Mouse (Mus musculus) heart, postnatal 25 days (tissue): ENCODE data around the gene Lgi1. TPM values are rescaled to one million over a fixed set of nuclear protein-coding genes. Genes with fewer than 3 reads are reported as not detected.

ENCODE experiments used
- DNase-seq: peaks from one replicate; pipeline ENCODE4 v3.0.0; 2022; ENCODE audit warnings: low spot score
- intact Hi-C: fragments of 180-260 bp; cut with DNase I; formaldehyde crosslinking; loops from one replicate; pipeline ENCODE4 v1.15.1; 2025
- total RNA-seq, 2 experiments: library from RNA; stranded (reverse); gene quantifications; 2 replicates each; pipeline ENCODE4 v1.2.3; 2021

Lgi1 gene
- total RNA-seq, 2 experiments from 2014 or later: 2.9 to 5.0 TPM

- intact Hi-C loops: no loop called here
- peak; percentile 5 for DNase-seq
These were observed 4.0 kb upstream of the Lgi1 start for GRCm38 (mm10) chr19:38260346-38260745.

- peak; percentile 10 for DNase-seq
These were observed 3.0 kb upstream of the Lgi1 start for GRCm38 (mm10) chr19:38261351-38261750.

GRCm38 (mm10) chr19:38263829-38264504 is 369 bp upstream of the Lgi1 start:
- peak; percentile 8 for DNase-seq
- intact Hi-C loops: no loop called here

More at GRCm38 (mm10) chr19:38261351-38261750, 3.0 kb upstream of the Lgi1 start:
- intact Hi-C loops: no loop called here

- intact Hi-C loops: no loop called here
- DNase-seq: no peak
These were observed 1.4 kb downstream of the Lgi1 start for GRCm38 (mm10) chr19:38265767-38266166.

GRCm38 (mm10) chr19:38267469-38267868 is 3.1 kb downstream of the Lgi1 start:
- intact Hi-C loops: no loop called here

GRCm38 (mm10) chr19:38271071-38271470 is 6.7 kb downstream of the Lgi1 start:
- DNase-seq: no peak
- intact Hi-C loops: no loop called here

More at GRCm38 (mm10) chr19:38267469-38267868, 3.1 kb downstream of the Lgi1 start:
- DNase-seq: no peak

GRCm38 (mm10) chr19:38273820-38274219 is 9.5 kb downstream of the Lgi1 start:
- no peak for DNase-seq
- intact Hi-C loops: no loop called here

- intact Hi-C loops: no loop called here
- DNase-seq: no peak
These were observed 10.5 kb downstream of the Lgi1 start for GRCm38 (mm10) chr19:38274747-38275421.

GRCm38 (mm10) chr19:38276226-38276625 is 11.9 kb downstream of the Lgi1 start:
- intact Hi-C loops: no loop called here
- DNase-seq: no peak

- intact Hi-C loops: no loop called here
These were observed 15.9 kb downstream of the Lgi1 start for GRCm38 (mm10) chr19:38280242-38280641.

GRCm38 (mm10) chr19:38282407-38282806 is 18.1 kb downstream of the Lgi1 start:
- intact Hi-C loops: no loop called here
- no peak for DNase-seq

More at GRCm38 (mm10) chr19:38280242-38280641, 15.9 kb downstream of the Lgi1 start:
- no peak for DNase-seq

GRCm38 (mm10) chr19:38288556-38288955 is 24.2 kb downstream of the Lgi1 start:
- intact Hi-C loops: no loop called here
- no peak for DNase-seq

- no peak for DNase-seq
- intact Hi-C loops: no loop called here
These were observed 27.1 kb downstream of the Lgi1 start for GRCm38 (mm10) chr19:38291432-38291831.

- DNase-seq: no peak
- intact Hi-C loops: no loop called here
These were observed 33.8 kb downstream of the Lgi1 start for GRCm38 (mm10) chr19:38298018-38298626.

- intact Hi-C loops: no loop called here
- DNase-seq: no peak
These were observed 43.8 kb downstream of the Lgi1 start for GRCm38 (mm10) chr19:38308116-38308515.

- DNase-seq: no peak
- intact Hi-C loops: no loop called here
These were observed 50.8 kb downstream of the Lgi1 start for GRCm38 (mm10) chr19:38315099-38315498.

GRCm38 (mm10) chr19:38316602-38317313 is 52.4 kb downstream of the Lgi1 start:
- peak; percentile 41 for DNase-seq
- intact Hi-C loops: no loop called here

GRCm38 (mm10) chr19:38318308-38318707 is 54.0 kb downstream of the Lgi1 start:
- no peak for DNase-seq
- intact Hi-C loops: no loop called here

GRCm38 (mm10) chr19:38319168-38319567 is 54.8 kb downstream of the Lgi1 start:
- DNase-seq: no peak
- intact Hi-C loops: no loop called here

GRCm38 (mm10) chr19:38320651-38321188 is 56.4 kb downstream of the Lgi1 start:
- intact Hi-C loops: no loop called here
- no peak for DNase-seq
